Mouse (Mus musculus): ENCODE results near the gene Carns1.

GRCm38 (mm10) chr19:4202149-4202548, 26.9 kb upstream of the Carns1 start:
- TF ChIP-seq POLR2AphosphoS2 (IDR thresholded peaks at IDR 0.05; ENCODE audit: low read depth, low read length): no peak
- TF ChIP-seq ELF1 (IDR thresholded peaks at IDR 0.05; ENCODE audit: low read depth, low read length): no peak
- no peak for TF ChIP-seq EP300 (IDR thresholded peaks at IDR 0.05; ENCODE audit: low read length)
- TF ChIP-seq E2F4 (IDR thresholded peaks at IDR 0.05; ENCODE audit: insufficient replicate concordance, low read depth, low read length): no peak
- no peak for TF ChIP-seq CTCF (conservative IDR thresholded peaks at IDR 0.05 in 1 of 2, IDR thresholded peaks at IDR 0.05 in 1 of 2; ENCODE audit: low read depth in 2 of 2, low read length in 2 of 2)
- no peak for TF ChIP-seq MAZ (IDR thresholded peaks at IDR 0.05; ENCODE audit: low read depth, low read length)
- no peak for TF ChIP-seq POLR2A (IDR thresholded peaks at IDR 0.05; ENCODE audit: low read depth, low read length)
- no peak for TF ChIP-seq SMC3 (IDR thresholded peaks at IDR 0.05; ENCODE audit: low read depth, low read length)
- no peak for TF ChIP-seq UBTF (IDR thresholded peaks at IDR 0.05; ENCODE audit: low read depth, low read length)
- TF ChIP-seq ZKSCAN1 (IDR thresholded peaks at IDR 0.05; ENCODE audit: borderline replicate concordance, low read depth, low read length): no peak
